Mouse (Mus musculus): Measurements from ENCODE around the gene Mapk12. TPM values are rescaled to one million over a fixed set of nuclear protein-coding genes. Genes with fewer than 3 reads are reported as not detected.
A peak's percentile ranks its signal among the peaks of the same experiment; 100 is the strongest.

Gene Mapk12
- polyA plus RNA-seq, 1 experiment from 2014 or later = 23.0 TPM

GRCm38 (mm10) chr15:89168922-89169321, 28.4 kb upstream of the Mapk12 start:
- Histone ChIP-seq H3K27me3 (ENCODE audit: control insufficient read depth, insufficient read depth, low read length) (no peaks in the 10 kb centered on the region), H3K9me3 (ENCODE audit: control insufficient read depth, low read length) (no peaks in the 10 kb centered on the region), H3K27ac (replicated peaks in 1 of 2; ENCODE audit: control insufficient read depth in 1 of 2, insufficient read depth in 1 of 2, low read depth in 2 of 2, low read length in 2 of 2) (peak overlapping the region; percentile 85 to 93), H3K36me3 (ENCODE audit: control insufficient read depth, insufficient read depth, low read length) (peaks cover 55% of the 10 kb centered on the region), H3K4me2 (ENCODE audit: low read length) (peak overlapping the region; percentile 58), H3K9ac (ENCODE audit: low read length) (peak overlapping the region; percentile 59), H3K4me1 (ENCODE audit: control insufficient read depth in 2 of 2, insufficient read depth in 2 of 2, low read length in 2 of 2) (peaks cover 26 to 44% of the 10 kb centered on the region in 2 experiments), H3K4me3 (ENCODE audit: control insufficient read depth in 1 of 2, insufficient read depth in 1 of 2, low read depth in 1 of 2, low read length in 2 of 2) (peak overlapping the region; percentile 11 to 15; a peak in 3 of 4 replicates)
- WGBS = 35% methylated on average over 10 of the region's 10 CpGs
- no peak for ATAC-seq (ENCODE audit: insufficient number of reproducible peaks, insufficient read depth, low FRiP score, low read depth)

GRCm38 (mm10) chr15:89165478-89165877, 25.0 kb upstream of the Mapk12 start:
- Histone ChIP-seq H3K36me3 (ENCODE audit: control insufficient read depth, insufficient read depth, low read length) (peaks cover 90% of the 10 kb centered on the region), H3K4me2 (ENCODE audit: low read length) (no peak overlapping the region), H3K9ac (ENCODE audit: low read length) (no peak overlapping the region), H3K4me1 (ENCODE audit: control insufficient read depth in 2 of 2, insufficient read depth in 2 of 2, low read length in 2 of 2) (peaks cover 16 to 23% of the 10 kb centered on the region in 2 experiments), H3K27ac (replicated peaks in 1 of 2; ENCODE audit: control insufficient read depth in 1 of 2, insufficient read depth in 1 of 2, low read depth in 2 of 2, low read length in 2 of 2) (no peak overlapping the region), H3K9me3 (ENCODE audit: control insufficient read depth, low read length) (no peaks in the 10 kb centered on the region), H3K4me3 (ENCODE audit: control insufficient read depth in 1 of 2, insufficient read depth in 1 of 2, low read depth in 1 of 2, low read length in 2 of 2) (no peak overlapping the region), H3K27me3 (ENCODE audit: control insufficient read depth, insufficient read depth, low read length) (no peaks in the 10 kb centered on the region)
- WGBS = 92% methylated on average over 12 of the region's 12 CpGs
- no peak for ATAC-seq (ENCODE audit: insufficient number of reproducible peaks, insufficient read depth, low FRiP score, low read depth)

- WGBS = 86% methylated on average over 9 of the region's 9 CpGs
- no peaks in the 10 kb centered on the region for H3K27me3 ChIP-seq (ENCODE audit: control insufficient read depth, insufficient read depth, low read length)
- H3K9me3 ChIP-seq (ENCODE audit: control insufficient read depth, low read length) = no peaks in the 10 kb centered on the region
- no peak overlapping the region for H3K4me3 ChIP-seq (ENCODE audit: control insufficient read depth in 1 of 2, insufficient read depth in 1 of 2, low read depth in 1 of 2, low read length in 2 of 2)
- no peaks in the 10 kb centered on the region for H3K4me1 ChIP-seq (ENCODE audit: control insufficient read depth in 2 of 2, insufficient read depth in 2 of 2, low read length in 2 of 2)
- peaks cover 100% of the 10 kb centered on the region for H3K36me3 ChIP-seq (ENCODE audit: control insufficient read depth, insufficient read depth, low read length)
- H3K9ac ChIP-seq (ENCODE audit: low read length) = no peak overlapping the region
- no peak overlapping the region for H3K27ac ChIP-seq (replicated peaks in 1 of 2; ENCODE audit: control insufficient read depth in 1 of 2, insufficient read depth in 1 of 2, low read depth in 2 of 2, low read length in 2 of 2)
- ATAC-seq (ENCODE audit: insufficient number of reproducible peaks, insufficient read depth, low FRiP score, low read depth) = no peak
- no peak overlapping the region for H3K4me2 ChIP-seq (ENCODE audit: low read length)
Measured at GRCm38 (mm10) chr15:89161397-89161796, 20.9 kb upstream of the Mapk12 start.

- no peak overlapping the region for H3K4me2 ChIP-seq (ENCODE audit: low read length)
- no peaks in the 10 kb centered on the region for H3K4me1 ChIP-seq (ENCODE audit: control insufficient read depth in 2 of 2, insufficient read depth in 2 of 2, low read length in 2 of 2)
- H3K4me3 ChIP-seq (ENCODE audit: control insufficient read depth in 1 of 2, insufficient read depth in 1 of 2, low read depth in 1 of 2, low read length in 2 of 2) = no peak overlapping the region
- no peaks in the 10 kb centered on the region for H3K27me3 ChIP-seq (ENCODE audit: control insufficient read depth, insufficient read depth, low read length)
- H3K36me3 ChIP-seq (ENCODE audit: control insufficient read depth, insufficient read depth, low read length) = peaks cover 100% of the 10 kb centered on the region
- H3K9ac ChIP-seq (ENCODE audit: low read length) = no peak overlapping the region
- no peak overlapping the region for H3K27ac ChIP-seq (replicated peaks in 1 of 2; ENCODE audit: control insufficient read depth in 1 of 2, insufficient read depth in 1 of 2, low read depth in 2 of 2, low read length in 2 of 2)
- WGBS = 90% methylated on average over 16 of the region's 16 CpGs
- no peak for ATAC-seq (ENCODE audit: insufficient number of reproducible peaks, insufficient read depth, low FRiP score, low read depth)
- H3K9me3 ChIP-seq (ENCODE audit: control insufficient read depth, low read length) = no peaks in the 10 kb centered on the region
Measured at GRCm38 (mm10) chr15:89158516-89158915, 18.0 kb upstream of the Mapk12 start.

- 56% methylated on average over 7 of the region's 7 CpGs for whole genome bisulfite sequencing
- H3K9ac ChIP-seq (ENCODE audit: low read length) = no peak overlapping the region
- peaks cover 97% of the 10 kb centered on the region for H3K36me3 ChIP-seq (ENCODE audit: control insufficient read depth, insufficient read depth, low read length)
Measured at GRCm38 (mm10) chr15:89157954-89158353, 17.5 kb upstream of the Mapk12 start.

GRCm38 (mm10) chr15:89152312-89152711, 11.8 kb upstream of the Mapk12 start:
- Histone ChIP-seq H3K27me3 (ENCODE audit: control insufficient read depth, insufficient read depth, low read length) (peaks cover 25% of the 10 kb centered on the region), H3K4me1 (ENCODE audit: control insufficient read depth in 2 of 2, insufficient read depth in 2 of 2, low read length in 2 of 2) (peaks cover 4 to 10% of the 10 kb centered on the region in 2 experiments), H3K9me3 (ENCODE audit: control insufficient read depth, low read length) (no peaks in the 10 kb centered on the region), H3K27ac (replicated peaks in 1 of 2; ENCODE audit: control insufficient read depth in 1 of 2, insufficient read depth in 1 of 2, low read depth in 2 of 2, low read length in 2 of 2) (no peak overlapping the region), H3K9ac (ENCODE audit: low read length) (no peak overlapping the region), H3K36me3 (ENCODE audit: control insufficient read depth, insufficient read depth, low read length) (peaks cover 41% of the 10 kb centered on the region), H3K4me2 (ENCODE audit: low read length) (no peak overlapping the region), H3K4me3 (ENCODE audit: control insufficient read depth in 1 of 2, insufficient read depth in 1 of 2, low read depth in 1 of 2, low read length in 2 of 2) (no peak overlapping the region)
- ATAC-seq (ENCODE audit: insufficient number of reproducible peaks, insufficient read depth, low FRiP score, low read depth) = no peak

More at GRCm38 (mm10) chr15:89157954-89158353, 17.5 kb upstream of the Mapk12 start:
- H3K4me2 ChIP-seq (ENCODE audit: low read length) = no peak overlapping the region
- H3K4me3 ChIP-seq (ENCODE audit: control insufficient read depth in 1 of 2, insufficient read depth in 1 of 2, low read depth in 1 of 2, low read length in 2 of 2) = no peak overlapping the region
- H3K9me3 ChIP-seq (ENCODE audit: control insufficient read depth, low read length) = no peaks in the 10 kb centered on the region
- no peak overlapping the region for H3K27ac ChIP-seq (replicated peaks in 1 of 2; ENCODE audit: control insufficient read depth in 1 of 2, insufficient read depth in 1 of 2, low read depth in 2 of 2, low read length in 2 of 2)
- no peaks in the 10 kb centered on the region for H3K27me3 ChIP-seq (ENCODE audit: control insufficient read depth, insufficient read depth, low read length)
- no peak for ATAC-seq (ENCODE audit: insufficient number of reproducible peaks, insufficient read depth, low FRiP score, low read depth)
- no peaks in the 10 kb centered on the region for H3K4me1 ChIP-seq (ENCODE audit: control insufficient read depth in 2 of 2, insufficient read depth in 2 of 2, low read length in 2 of 2)

GRCm38 (mm10) chr15:89150041-89150390, 9.5 kb upstream of the Mapk12 start:
- Histone ChIP-seq H3K27ac (replicated peaks in 1 of 2; ENCODE audit: control insufficient read depth in 1 of 2, insufficient read depth in 1 of 2, low read depth in 2 of 2, low read length in 2 of 2) (no peak overlapping the region), H3K4me1 (ENCODE audit: control insufficient read depth in 2 of 2, insufficient read depth in 2 of 2, low read length in 2 of 2) (peaks cover 9 to 19% of the 10 kb centered on the region in 2 experiments), H3K4me2 (ENCODE audit: low read length) (peak overlapping the region; percentile 96), H3K27me3 (ENCODE audit: control insufficient read depth, insufficient read depth, low read length) (peaks cover 47% of the 10 kb centered on the region), H3K9ac (ENCODE audit: low read length) (0 out of 2 replicates have a peak overlapping the region, but pooled peaks have one; percentile 76), H3K9me3 (ENCODE audit: control insufficient read depth, low read length) (no peaks in the 10 kb centered on the region), H3K4me3 (ENCODE audit: control insufficient read depth in 1 of 2, insufficient read depth in 1 of 2, low read depth in 1 of 2, low read length in 2 of 2) (peak overlapping the region; percentile 14 to 70; a peak in 3 of 4 replicates), H3K36me3 (ENCODE audit: control insufficient read depth, insufficient read depth, low read length) (peaks cover 18% of the 10 kb centered on the region)
- 1% methylated on average over 13 of the region's 13 CpGs for WGBS
- no peak for ATAC-seq (ENCODE audit: insufficient number of reproducible peaks, insufficient read depth, low FRiP score, low read depth)
